Mouse (Mus musculus) limb, embryonic 12.5 days (tissue): ENCODE measurements at regions not wholly inside any gene's neighbourhood (a gene's known extent, or its start where the extent isn't known, plus 50 kb on each side); places are given as distances from the start of the nearest gene placed in this dataset.

Experiments
- ATAC-seq: fragments of 200-750 bp; cut with Nextera tagmentation; 2 replicates; pipeline ENCODE4 v1.8.0; 2017; ENCODE audit warnings: low read depth, moderate TSS enrichment; ENCODE audit not compliant: insufficient number of reproducible peaks, insufficient read depth, low FRiP score, low TSS enrichment
- H3K27ac ChIP-seq: fragments of 300-500 bp; sonication (generic); 2 replicates; pipeline ENCODE4 v1.5.1; 2016; ENCODE audit warnings: mild to moderate bottlenecking, moderate library complexity
- H3K27me3 ChIP-seq: fragments of 300-500 bp; sonication (generic); 2 replicates; pipeline ENCODE4 v1.6.1; 2016; ENCODE audit warnings: mild to moderate bottlenecking, moderate library complexity
- H3K36me3 ChIP-seq: fragments of 300-500 bp; sonication (generic); 2 replicates; pipeline ENCODE4 v1.6.1; 2016; ENCODE audit warnings: mild to moderate bottlenecking, moderate library complexity
- H3K4me1 ChIP-seq: fragments of 300-500 bp; sonication (generic); replicated peaks from 2 replicates; pipeline ENCODE4 v1.6.1; 2016
- H3K4me2 ChIP-seq: fragments of 300-500 bp; sonication (generic); 2 replicates; pipeline ENCODE4 v1.6.1; 2016; ENCODE audit warnings: mild to moderate bottlenecking, moderate library complexity
- H3K4me3 ChIP-seq: fragments of 300-500 bp; sonication (generic); replicated peaks from 2 replicates; pipeline ENCODE4 v1.5.1; 2016; ENCODE audit warnings: mild to moderate bottlenecking
- H3K9ac ChIP-seq: fragments of 300-500 bp; sonication (generic); replicated peaks from 2 replicates; pipeline ENCODE4 v1.6.1; 2016; ENCODE audit warnings: mild to moderate bottlenecking, moderate library complexity
- H3K9me3 ChIP-seq: fragments of 300-500 bp; sonication (generic); 2 replicates; pipeline ENCODE4 v1.6.1; 2016; ENCODE audit warnings: mild to moderate bottlenecking, moderate library complexity
- WGBS: fragments of 180-500 bp; shearing (Covaris S2); methylation state at CpG from one replicate; pipeline ENCODE4 v1.1.7; 2016; 5-methylcytosine and 5-hydroxymethylcytosine counted together

DNA sequence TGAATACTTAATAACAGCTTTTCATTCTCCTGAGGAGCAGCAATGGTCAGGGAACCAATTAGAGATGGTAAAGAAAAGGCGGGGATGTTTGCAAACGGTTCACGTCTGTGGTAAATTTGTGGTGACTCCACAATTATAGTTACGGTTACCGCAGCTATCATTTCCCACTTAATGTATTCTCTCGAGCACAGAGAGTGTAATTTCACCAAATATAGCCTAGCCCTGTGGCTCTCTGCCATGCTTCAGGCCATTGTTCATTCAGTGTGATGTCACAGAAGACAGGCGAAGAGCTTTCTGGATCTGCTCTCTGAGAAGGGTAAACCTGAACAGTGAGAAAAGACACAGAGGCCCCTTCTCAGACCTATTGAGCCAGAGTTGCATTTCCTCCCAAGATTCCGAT is 296.9 kb downstream of the Dok5 start:
- no peak overlapping the region for H3K27ac ChIP-seq
- no peak overlapping the region for H3K4me3 ChIP-seq
- no peaks in the 10 kb centered on the region for H3K36me3 ChIP-seq
- H3K9me3 ChIP-seq: no peaks in the 10 kb centered on the region
- no peak overlapping the region for H3K4me2 ChIP-seq
- peaks cover 3% of the 10 kb centered on the region; the same call in 1 of the 2 replicates for H3K4me1 ChIP-seq
- ATAC-seq: no peak
- no peak overlapping the region for H3K9ac ChIP-seq
- no peaks in the 10 kb centered on the region for H3K27me3 ChIP-seq
- 74% methylated on average over 8 of the region's 8 CpGs for WGBS
